Mouse (Mus musculus) liver, adult 2 months (tissue): ENCODE results near the gene Kcnj1. TPM values are rescaled to one million over a fixed set of nuclear protein-coding genes. Genes with fewer than 3 reads are reported as not detected.

Experiments
- DNase-seq: peaks from one replicate; pipeline ENCODE4 v3.0.0-alpha.2; 2011; ENCODE audit warnings: low read depth, low spot score; ENCODE audit errors: extremely low read depth
- H3K27ac ChIP-seq: fragments of 200-500 bp; replicated peaks from 2 replicates; pipeline ENCODE4 v1.5.1; 2012; ENCODE audit warnings: low read depth, mild to moderate bottlenecking, control low read depth, inconsistent platforms, low read length; ENCODE audit not compliant: insufficient read depth
- H3K27me3 ChIP-seq: fragments of 200-500 bp; 2 replicates; pipeline ENCODE4 v1.6.1; 2012; ENCODE audit warnings: mild to moderate bottlenecking, moderate library complexity, low read length, inconsistent platforms; ENCODE audit not compliant: control insufficient read depth, insufficient read depth
- H3K36me3 ChIP-seq: fragments of 200-500 bp; 2 replicates; pipeline ENCODE4 v1.6.1; 2012; ENCODE audit warnings: low read length, inconsistent platforms; ENCODE audit not compliant: control insufficient read depth, insufficient read depth
- H3K4me1 ChIP-seq: fragments of 200-500 bp; 2 replicates; pipeline ENCODE4 v1.6.1; 2011; ENCODE audit warnings: low read length; ENCODE audit not compliant: control insufficient read depth, insufficient read depth
- H3K4me3 ChIP-seq: fragments of 200-500 bp; 2 replicates; pipeline ENCODE4 v1.5.1; 2011; ENCODE audit warnings: low read depth, mild to moderate bottlenecking, control low read depth, low read length, moderate library complexity; ENCODE audit not compliant: insufficient read depth
- H3K79me2 ChIP-seq: fragments of 200-500 bp; 2 replicates; pipeline ENCODE4 v1.6.1; 2012; ENCODE audit warnings: inconsistent platforms, mild to moderate bottlenecking, low read length, moderate library complexity; ENCODE audit not compliant: control insufficient read depth, insufficient read depth
- H3K9ac ChIP-seq: fragments of 200-500 bp; 2 replicates; pipeline ENCODE4 v1.6.1; 2012; ENCODE audit warnings: low read depth, mild to moderate bottlenecking, control low read depth, inconsistent platforms, low read length
- CTCF ChIP-seq: fragments of 200-500 bp; IDR thresholded peaks from 2 replicates; pipeline ENCODE4 v1.5.1; 2011; ENCODE audit warnings: low read depth, low read length, control low read depth
- POLR2A ChIP-seq: fragments of 200-500 bp; IDR thresholded peaks from 2 replicates; pipeline ENCODE4 v1.6.1; 2011; ENCODE audit warnings: low read length, control low read depth; ENCODE audit not compliant: insufficient read depth; ENCODE audit errors: extremely low read depth
- WGBS: fragments of 180-500 bp; shearing (Covaris S2); methylation state at CpG from one replicate; pipeline ENCODE4 v1.1.7; 2018; 5-methylcytosine and 5-hydroxymethylcytosine counted together
- polyA plus RNA-seq: library from polyadenylated mRNA; depleted of rRNA; stranded (reverse); fragments of >200 nt; gene quantifications from 2 replicates; pipeline ENCODE4 v1.2.3, GENCODE M21; 2012
- total RNA-seq: library from RNA; depleted of rRNA; stranded (reverse); fragments of >200 nt; gene quantifications from 2 replicates; pipeline ENCODE4 v1.2.3, GENCODE M21; 2014

Gene Kcnj1
- total and polyA plus RNA-seq, 2 experiments: not detected

- no peaks in the 10 kb centered on the region for H3K4me1 ChIP-seq
- no peak overlapping the region for H3K27ac ChIP-seq
- no peak overlapping the region for H3K9ac ChIP-seq
- WGBS: 77% methylated on average over 4 of the region's 4 CpGs
- no peak overlapping the region for H3K4me3 ChIP-seq
- no peaks in the 10 kb centered on the region for H3K36me3 ChIP-seq
- TF ChIP-seq CTCF (no peak), POLR2A (no peak)
- no peaks in the 10 kb centered on the region for H3K27me3 ChIP-seq
- no peak for DNase-seq
- no peaks in the 10 kb centered on the region for H3K79me2 ChIP-seq
These were observed 12.6 kb downstream of the Kcnj1 start for GRCm38 (mm10) chr9:32384906-32385305.

GRCm38 (mm10) chr9:32388120-32388519 lies 15.8 kb downstream of the Kcnj1 start:
- H3K27me3 ChIP-seq: no peaks in the 10 kb centered on the region
- TF ChIP-seq POLR2A: no peak
- TF ChIP-seq CTCF: peak; percentile 64
- H3K27ac ChIP-seq: no peak overlapping the region
- no peak overlapping the region for H3K4me3 ChIP-seq
- no peaks in the 10 kb centered on the region for H3K36me3 ChIP-seq
- no peaks in the 10 kb centered on the region for H3K4me1 ChIP-seq
- peak; percentile 28 for DNase-seq
- no peaks in the 10 kb centered on the region for H3K79me2 ChIP-seq
- WGBS: 96% methylated on average over 1 of the region's 1 CpGs
- H3K9ac ChIP-seq: no peak overlapping the region

- no peak for DNase-seq
- TF ChIP-seq CTCF (no peak), POLR2A (no peak)
- no peaks in the 10 kb centered on the region for H3K36me3 ChIP-seq
- H3K27ac ChIP-seq: no peak overlapping the region
- no peaks in the 10 kb centered on the region for H3K79me2 ChIP-seq
- no peak overlapping the region for H3K4me3 ChIP-seq
- no peaks in the 10 kb centered on the region for H3K4me1 ChIP-seq
- 87% methylated on average over 5 of the region's 5 CpGs for WGBS
- H3K9ac ChIP-seq: no peak overlapping the region
- no peaks in the 10 kb centered on the region for H3K27me3 ChIP-seq
These were observed 18.8 kb downstream of the Kcnj1 start for GRCm38 (mm10) chr9:32391092-32391491.

GRCm38 (mm10) chr9:32391701-32392100 lies 19.4 kb downstream of the Kcnj1 start:
- H3K27ac ChIP-seq: no peak overlapping the region

GRCm38 (mm10) chr9:32392716-32393115 lies 20.4 kb downstream of the Kcnj1 start:
- no peak overlapping the region for H3K27ac ChIP-seq
- TF ChIP-seq CTCF: no peak
- TF ChIP-seq POLR2A: no peak
- no peaks in the 10 kb centered on the region for H3K4me1 ChIP-seq
- no peaks in the 10 kb centered on the region for H3K79me2 ChIP-seq
- 82% methylated on average over 6 of the region's 6 CpGs for WGBS
- no peak overlapping the region for H3K9ac ChIP-seq
- no peaks in the 10 kb centered on the region for H3K27me3 ChIP-seq
- no peak overlapping the region for H3K4me3 ChIP-seq
- H3K36me3 ChIP-seq: no peaks in the 10 kb centered on the region
- no peak for DNase-seq

More at GRCm38 (mm10) chr9:32391701-32392100, 19.4 kb downstream of the Kcnj1 start:
- Histone ChIP-seq H3K9ac (no peak overlapping the region), H3K79me2 (no peaks in the 10 kb centered on the region), H3K4me1 (no peaks in the 10 kb centered on the region), H3K27me3 (no peaks in the 10 kb centered on the region), H3K4me3 (no peak overlapping the region), H3K36me3 (no peaks in the 10 kb centered on the region)
- TF ChIP-seq CTCF (no peak), POLR2A (no peak)
- DNase-seq: no peak
- 91% methylated on average over 9 of the region's 9 CpGs for WGBS

- H3K27ac ChIP-seq: no peak overlapping the region
- DNase-seq: peak; percentile 6
- no peaks in the 10 kb centered on the region for H3K36me3 ChIP-seq
- no peaks in the 10 kb centered on the region for H3K27me3 ChIP-seq
- H3K4me1 ChIP-seq: no peaks in the 10 kb centered on the region; the same call in 1 of the 2 replicates
- no peaks in the 10 kb centered on the region for H3K79me2 ChIP-seq
- H3K4me3 ChIP-seq: no peak overlapping the region
- H3K9ac ChIP-seq: no peak overlapping the region
- TF ChIP-seq CTCF: no peak
- no peak for TF ChIP-seq POLR2A
- WGBS: 57% methylated on average over 4 of the region's 4 CpGs
These were observed 22.5 kb downstream of the Kcnj1 start for GRCm38 (mm10) chr9:32394761-32395161.
